Comparison of ENCODE assay signal across 7 mouse cellular contexts in the genomic region with DNA sequence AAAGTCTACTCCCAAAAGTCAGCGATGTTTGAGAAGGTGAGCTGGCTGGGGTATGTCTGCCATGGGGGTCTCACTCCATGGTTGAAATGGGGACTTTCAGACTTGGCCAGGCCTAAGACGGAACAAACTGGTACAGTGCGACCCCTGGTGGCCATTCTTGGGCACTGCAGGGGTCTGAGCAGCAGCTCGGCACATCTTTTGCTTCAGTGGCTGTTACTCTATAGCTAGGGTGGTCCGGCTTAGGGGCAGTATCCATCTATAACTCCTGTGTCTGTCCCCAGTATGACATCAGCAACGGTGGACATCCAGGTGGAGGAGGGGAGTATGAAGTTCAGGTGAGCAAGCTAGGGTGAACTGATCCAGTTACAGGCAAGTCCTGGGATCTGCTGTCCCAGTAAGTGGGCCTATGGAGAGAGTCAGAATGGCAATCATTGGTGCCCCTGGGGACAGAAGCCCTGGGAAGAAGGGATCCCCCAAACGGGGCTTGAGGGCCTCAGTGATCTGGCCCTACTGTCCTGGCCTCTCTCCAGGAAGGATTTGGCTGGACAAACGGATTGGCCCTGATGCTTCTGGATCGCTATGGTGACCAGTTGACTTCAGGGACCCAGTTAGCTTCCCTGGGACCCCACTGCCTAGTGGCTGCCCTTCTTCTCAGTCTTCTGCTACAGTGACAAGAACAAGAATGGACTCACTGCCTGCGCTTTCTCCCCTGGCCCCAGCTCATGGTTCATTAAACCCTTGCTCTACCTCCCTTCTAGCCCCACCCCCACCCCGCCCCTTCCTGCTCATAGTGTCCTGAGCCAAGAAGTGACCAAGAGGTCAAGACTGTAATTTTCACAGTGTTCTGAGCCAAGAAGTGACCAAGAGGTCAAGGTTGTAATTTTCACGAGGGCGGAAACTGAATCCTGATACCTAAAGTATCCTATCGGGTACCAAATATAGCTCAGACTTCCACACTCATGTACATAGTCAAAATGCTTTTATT. TPM values are rescaled to one million over a fixed set of nuclear protein-coding genes. Genes with fewer than 3 reads are reported as not detected.
A peak's percentile ranks its signal among the peaks of the same experiment; 100 is the strongest.
DNase-seq lines count a peak whose midpoint lies in the region; ATAC-seq and TF ChIP-seq lines count a peak whose summit lies in the region.

No protein-coding gene starts in this region.

- peak; percentile 79 for DNase-seq in ZHBTc4 (ENCODE audit: low read depth, low spot score)
- DNase-seq in cerebellum, adult 9-11 months: peak; percentile 63
- peak; percentile 69 to 72 for DNase-seq in frontal cortex, postnatal 36 days (ENCODE audit: low spot score in 2 of 2)
- peak; percentile 90 for DNase-seq in intestine, embryonic 14.5 days (ENCODE audit: low spot score)
- peak; percentile 63 to 65 for DNase-seq in left cerebral cortex, postnatal 25 days (ENCODE audit: low spot score in 2 of 2)
- peak; percentile 98 for DNase-seq in midbrain, embryonic 11.5 days (ENCODE audit: low spot score, missing footprints)

- no peak for TF ChIP-seq POLR2A in small intestine, adult 2 months (IDR thresholded peaks at IDR 0.05; ENCODE audit: low read depth, low read length)

- ATAC-seq in intestine, embryonic 14.5 days (replicated peaks; ENCODE audit: low FRiP score, low TSS enrichment, low read depth): peak; percentile 61; the same call in 1 of the 2 replicates
- ATAC-seq in midbrain, embryonic 11.5 days (ENCODE audit: low FRiP score): peak; percentile 74

- H3K27ac ChIP-seq in intestine, embryonic 14.5 days (ENCODE audit: low read depth): no peak overlapping the region
- H3K27ac ChIP-seq in midbrain, embryonic 11.5 days (ENCODE audit: low read depth, low read length): peak overlapping the region; percentile 45; the same call in 1 of the 2 replicates
- no peak overlapping the region; the same call in 1 of the 2 replicates for H3K27ac ChIP-seq in small intestine, adult 2 months (ENCODE audit: insufficient read depth, low read depth, low read length)

- H3K9ac ChIP-seq in intestine, embryonic 14.5 days (ENCODE audit: low read length): no peak overlapping the region
- H3K9ac ChIP-seq in midbrain, embryonic 11.5 days (ENCODE audit: low read length): no peak overlapping the region

- 43% methylated on average over 14 of the region's 14 CpGs for WGBS in intestine, embryonic 14.5 days
- 36% methylated on average over 14 of the region's 14 CpGs for WGBS in midbrain, embryonic 11.5 days
- WGBS in small intestine, adult 2 months: 42% methylated on average over 14 of the region's 14 CpGs

- peak; percentile 99 for TF ChIP-seq CTCF in small intestine, adult 2 months (IDR thresholded peaks at IDR 0.05; ENCODE audit: extremely low read depth, insufficient read length, insufficient replicate concordance, low read depth, low read length)

- peaks cover 30% of the 10 kb centered on the region for H3K36me3 ChIP-seq in intestine, embryonic 14.5 days (ENCODE audit: control insufficient read depth, insufficient read depth, low read length)
- peaks cover 2% of the 10 kb centered on the region for H3K36me3 ChIP-seq in midbrain, embryonic 11.5 days (ENCODE audit: control insufficient read depth, insufficient read depth, low read length)
- H3K36me3 ChIP-seq in small intestine, adult 2 months (ENCODE audit: control insufficient read depth, insufficient read depth, low read length): peaks cover 19% of the 10 kb centered on the region

- H3K4me3 ChIP-seq in intestine, embryonic 14.5 days (ENCODE audit: low read depth, low read length): no peak overlapping the region
- H3K4me3 ChIP-seq in midbrain, embryonic 11.5 days (ENCODE audit: low read depth, low read length): no peak overlapping the region
- no peak overlapping the region for H3K4me3 ChIP-seq in small intestine, adult 2 months (ENCODE audit: low read depth, low read length)

- H3K4me1 ChIP-seq in intestine, embryonic 14.5 days (replicated peaks; ENCODE audit: control insufficient read depth, insufficient read depth, low read length): no peaks in the 10 kb centered on the region
- peaks cover 17% of the 10 kb centered on the region for H3K4me1 ChIP-seq in midbrain, embryonic 11.5 days (ENCODE audit: control insufficient read depth, insufficient read depth, low read length)
- H3K4me1 ChIP-seq in small intestine, adult 2 months (ENCODE audit: control insufficient read depth, insufficient read depth, insufficient read length, low read length): peaks cover 9% of the 10 kb centered on the region

- intact Hi-C loops in left cerebral cortex, postnatal 25 days (cut with DNase I): loop anchor here (1.0 kb wide), 1 partner anchor 30 kb away; no protein-coding TSS in a partner anchor

- H3K9me3 ChIP-seq in intestine, embryonic 14.5 days (ENCODE audit: control insufficient read depth, low read length): no peaks in the 10 kb centered on the region
- H3K9me3 ChIP-seq in midbrain, embryonic 11.5 days (ENCODE audit: control insufficient read depth, low read length): no peaks in the 10 kb centered on the region

- no peak overlapping the region for H3K4me2 ChIP-seq in intestine, embryonic 14.5 days (ENCODE audit: low read length)
- H3K4me2 ChIP-seq in midbrain, embryonic 11.5 days: no peak overlapping the region

- no peaks in the 10 kb centered on the region for H3K27me3 ChIP-seq in intestine, embryonic 14.5 days (replicated peaks; ENCODE audit: control insufficient read depth, insufficient read depth, low read length)
- no peaks in the 10 kb centered on the region for H3K27me3 ChIP-seq in midbrain, embryonic 11.5 days (ENCODE audit: control insufficient read depth, insufficient read depth, low read length)
- no peaks in the 10 kb centered on the region for H3K27me3 ChIP-seq in small intestine, adult 2 months (ENCODE audit: control insufficient read depth, insufficient read depth, low read length)

RNA-seq across cellular contexts. Expression of a gene that starts 12.6 kb away (rescaled TPM):
- polyA plus RNA-seq in intestine, embryonic 14.5 days (2014; fragmentation: Nextera tagmentation; extraction: Ambion mirVana): not detected in 2 replicates
- under 1 TPM; 0.25 to 0.34 TPM for total RNA-seq in left cerebral cortex, postnatal 25 days (2021)
- polyA plus RNA-seq in midbrain, embryonic 11.5 days (2014; fragmentation: Nextera tagmentation; extraction: Ambion mirVana): not detected in 2 replicates
- 131 and 183 TPM in 2 replicates for polyA plus RNA-seq in small intestine, adult 2 months (2012; rRNA removed)

RNA-seq across cellular contexts. Expression of a gene that starts 49.4 kb away (rescaled TPM):
- polyA plus RNA-seq in intestine, embryonic 14.5 days (2014; fragmentation: Nextera tagmentation; extraction: Ambion mirVana): 21.4 and 22.6 TPM in 2 replicates
- 10 to 100 TPM; 54.9 to 70.7 TPM for total RNA-seq in left cerebral cortex, postnatal 25 days (2021)
- 28.8 and 32.8 TPM in 2 replicates for polyA plus RNA-seq in midbrain, embryonic 11.5 days (2014; fragmentation: Nextera tagmentation; extraction: Ambion mirVana)
- polyA plus RNA-seq in small intestine, adult 2 months (2012; rRNA removed): 29.8 and 34.1 TPM in 2 replicates

Comparison
In these comparisons a context has a peak if more than half of its experiments do, and no peak if none do; other contexts are left out.
1. RNA of a gene that starts 12.6 kb away (polyA plus RNA-seq): 131 to 183 TPM in small intestine, adult 2 months; not detected in intestine, embryonic 14.5 days and not detected in midbrain, embryonic 11.5 days; every median in the first group is over 100 times any median in the second.
2. Peak in every context shown above with its lines, with median percentiles within 50 percentile points of each other: DNase-seq.